Mouse (Mus musculus): Measurements from ENCODE around the gene Trim8. TPM values are rescaled to one million over a fixed set of nuclear protein-coding genes. Genes with fewer than 3 reads are reported as not detected.

Trim8 gene
- polyA plus RNA-seq, 1 experiment from 2014 or later, result 27.8 TPM

DNA sequence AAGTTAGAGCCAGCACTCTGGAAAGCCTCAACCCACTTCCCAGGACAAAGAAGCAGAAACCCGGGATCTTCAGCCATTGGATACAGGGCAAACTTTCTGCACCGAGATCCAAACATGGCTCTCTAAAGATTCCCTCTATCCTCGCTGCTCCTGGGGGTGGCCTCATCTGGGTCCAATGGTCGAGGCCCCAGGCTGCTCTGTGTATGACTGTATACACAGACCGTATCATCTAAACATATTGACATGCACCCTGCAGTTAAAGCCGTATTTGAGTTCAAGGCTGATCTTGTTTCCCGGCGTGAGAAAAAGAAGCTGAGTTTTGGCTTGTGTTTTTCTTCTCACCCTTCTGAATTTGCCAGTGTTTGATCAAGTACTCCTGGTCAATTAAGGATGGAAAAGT, 41.2 kb downstream of the Trim8 start:
- no peak overlapping the region for H3K4me2 ChIP-seq
- no peak overlapping the region for H3K9ac ChIP-seq
- H3K36me3 ChIP-seq, result 0 out of 2 replicates have a peak, but pooled peaks cover 6% of the 10 kb centered on the region
- no peaks in the 10 kb centered on the region for H3K9me3 ChIP-seq
- H3K27ac ChIP-seq, result no peak overlapping the region
- H3K4me3 ChIP-seq, result no peak overlapping the region
- WGBS, result 64% methylated on average over 8 of the region's 8 CpGs
- ATAC-seq (ENCODE audit: borderline replicate concordance, extremely low read depth, low FRiP score, low TSS enrichment), result no peak
- no peaks in the 10 kb centered on the region for H3K27me3 ChIP-seq
- H3K4me1 ChIP-seq, result 0 out of 2 replicates have a peak, but pooled peaks cover 4% of the 10 kb centered on the region

DNA sequence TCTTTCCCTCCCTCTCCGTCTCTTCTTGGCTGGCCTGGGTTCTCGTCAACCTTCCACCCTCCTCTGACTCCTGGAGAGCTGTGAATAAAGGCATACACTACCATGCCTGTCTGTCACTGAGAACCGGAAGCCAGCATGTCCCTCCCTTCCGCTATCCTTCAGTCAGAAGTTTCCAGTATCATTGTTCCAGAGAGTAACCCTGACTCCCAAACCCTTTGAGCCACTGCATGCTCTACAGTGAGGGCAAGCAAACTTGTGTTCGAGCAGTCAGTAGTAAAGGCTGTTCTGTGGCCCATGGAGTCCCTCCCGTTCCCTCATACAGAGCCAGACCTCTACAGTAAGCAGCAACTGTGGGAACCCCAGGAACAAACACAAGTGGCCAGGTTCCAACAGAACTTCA, 46.1 kb downstream of the Trim8 start:
- Histone ChIP-seq H3K4me1 (0 out of 2 replicates have a peak, but pooled peaks cover 4% of the 10 kb centered on the region), H3K9me3 (no peaks in the 10 kb centered on the region), H3K27ac (peak overlapping the region; percentile 7; the same call in 1 of the 2 replicates), H3K27me3 (no peaks in the 10 kb centered on the region), H3K4me2 (no peak overlapping the region), H3K9ac (no peak overlapping the region), H3K36me3 (peaks cover 25% of the 10 kb centered on the region; the same call in 1 of the 2 replicates), H3K4me3 (no peak overlapping the region)
- WGBS, result 57% methylated on average over 6 of the region's 6 CpGs
- no peak for ATAC-seq (ENCODE audit: borderline replicate concordance, extremely low read depth, low FRiP score, low TSS enrichment)

DNA sequence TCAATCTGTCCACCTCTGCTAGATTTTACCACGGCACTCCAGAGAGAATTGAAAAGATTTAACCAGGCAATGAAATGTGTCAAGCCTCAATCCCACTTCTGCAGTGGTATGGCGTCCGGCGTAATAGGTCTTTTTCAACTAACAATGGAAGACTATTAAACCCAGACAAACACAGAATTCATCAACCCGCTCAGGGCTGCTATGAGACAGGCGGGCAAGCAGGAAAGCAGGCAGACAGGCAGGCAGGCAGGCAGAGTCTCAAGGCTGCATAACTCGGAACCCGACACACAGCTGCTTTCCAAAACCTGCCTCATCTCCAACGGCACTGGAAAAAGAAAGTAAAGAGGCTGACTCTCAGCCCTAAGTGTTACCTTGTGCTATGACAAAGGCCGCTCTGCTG, 46.6 kb downstream of the Trim8 start:
- ATAC-seq (ENCODE audit: borderline replicate concordance, extremely low read depth, low FRiP score, low TSS enrichment), result no peak
- H3K27ac ChIP-seq, result no peak overlapping the region
- 66% methylated on average over 10 of the region's 10 CpGs for WGBS

DNA sequence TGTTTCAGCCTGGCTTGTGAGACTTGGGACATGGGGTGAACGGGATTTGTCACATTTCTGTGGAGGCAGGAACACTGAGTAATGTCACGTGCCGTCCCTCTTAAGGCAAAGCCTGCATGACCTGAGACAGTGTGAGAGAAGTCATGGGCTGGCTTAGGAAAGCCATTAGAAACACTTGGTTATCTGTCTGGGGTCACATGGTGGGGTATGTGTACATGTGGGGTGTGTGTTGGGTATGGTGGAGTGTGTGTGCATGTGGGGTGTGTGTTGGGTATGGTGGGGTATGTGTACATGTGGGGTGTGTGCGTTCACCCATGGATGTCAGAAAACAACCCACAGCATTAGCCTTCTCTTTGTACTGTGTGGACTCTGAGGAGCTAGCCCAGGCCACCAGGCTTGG, 48.9 kb downstream of the Trim8 start:
- 91% methylated on average over 4 of the region's 4 CpGs for WGBS
- ATAC-seq (ENCODE audit: borderline replicate concordance, extremely low read depth, low FRiP score, low TSS enrichment), result no peak
- Histone ChIP-seq H3K9me3 (no peaks in the 10 kb centered on the region), H3K4me2 (no peak overlapping the region), H3K27ac (no peak overlapping the region), H3K4me3 (no peak overlapping the region), H3K4me1 (peaks cover 12% of the 10 kb centered on the region), H3K36me3 (peaks cover 25% of the 10 kb centered on the region; the same call in 1 of the 2 replicates), H3K27me3 (no peaks in the 10 kb centered on the region), H3K9ac (no peak overlapping the region)

More for the DNA sequence above, 46.6 kb downstream of the Trim8 start:
- Histone ChIP-seq H3K9me3 (no peaks in the 10 kb centered on the region), H3K9ac (no peak overlapping the region), H3K4me1 (0 out of 2 replicates have a peak, but pooled peaks cover 4% of the 10 kb centered on the region), H3K27me3 (no peaks in the 10 kb centered on the region), H3K4me2 (no peak overlapping the region), H3K4me3 (no peak overlapping the region), H3K36me3 (peaks cover 25% of the 10 kb centered on the region; the same call in 1 of the 2 replicates)

DNA sequence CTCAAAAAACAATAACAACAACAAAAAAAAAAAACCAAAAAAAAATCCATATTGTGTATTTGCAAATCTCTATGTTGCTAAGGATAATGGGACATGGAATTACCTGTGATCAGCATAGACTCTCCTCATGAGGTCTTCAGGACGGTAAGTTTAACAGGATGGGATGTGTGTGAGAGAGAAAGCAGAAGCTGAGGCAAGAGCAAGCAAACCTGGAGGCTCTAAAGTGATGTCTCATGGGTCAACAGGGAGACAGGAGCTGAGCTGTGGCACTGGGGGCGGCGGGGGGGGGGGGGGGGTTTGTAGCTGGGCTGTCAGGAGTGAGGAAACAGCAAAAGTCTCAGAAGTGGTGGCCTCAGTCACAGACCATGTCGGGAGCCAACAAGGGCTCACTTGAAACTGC, 51.0 kb downstream of the Trim8 start:
- Histone ChIP-seq H3K9me3 (no peaks in the 10 kb centered on the region), H3K27me3 (no peaks in the 10 kb centered on the region), H3K4me1 (peaks cover 11% of the 10 kb centered on the region), H3K9ac (no peak overlapping the region), H3K27ac (no peak overlapping the region), H3K36me3 (peaks cover 33% of the 10 kb centered on the region; the same call in 1 of the 2 replicates), H3K4me2 (no peak overlapping the region), H3K4me3 (no peak overlapping the region)
- 79% methylated on average over 3 of the region's 4 CpGs for WGBS
- no peak for ATAC-seq (ENCODE audit: borderline replicate concordance, extremely low read depth, low FRiP score, low TSS enrichment)

DNA sequence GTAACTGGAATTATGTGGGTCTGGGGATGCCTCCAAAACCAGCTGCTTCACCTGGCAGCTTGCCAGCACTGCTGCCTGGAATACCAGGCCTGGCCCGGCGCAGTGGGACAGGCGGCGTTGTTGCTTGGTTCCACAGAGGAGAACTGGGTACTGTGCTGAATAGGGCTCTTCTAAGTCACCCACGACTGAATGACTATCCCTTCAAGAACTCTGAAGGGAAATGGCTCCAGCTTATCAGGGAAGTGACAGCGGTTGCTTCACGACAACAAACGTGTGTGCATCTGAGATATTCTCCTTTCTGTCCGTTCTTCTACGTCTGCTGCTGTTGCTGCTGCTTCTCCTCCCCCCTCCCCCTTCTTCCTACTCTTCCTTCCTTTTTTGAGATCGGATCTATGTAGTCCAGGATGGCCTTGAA, 52.0 kb downstream of the Trim8 start:
- no peak overlapping the region for H3K27ac ChIP-seq
- no peak overlapping the region for H3K4me3 ChIP-seq
- peaks cover 33% of the 10 kb centered on the region; the same call in 1 of the 2 replicates for H3K36me3 ChIP-seq
- no peaks in the 10 kb centered on the region for H3K9me3 ChIP-seq
- WGBS, result 37% methylated on average over 11 of the region's 11 CpGs
- H3K4me1 ChIP-seq, result peaks cover 8% of the 10 kb centered on the region
- ATAC-seq (ENCODE audit: borderline replicate concordance, extremely low read depth, low FRiP score, low TSS enrichment), result no peak
- H3K27me3 ChIP-seq, result no peaks in the 10 kb centered on the region
- H3K9ac ChIP-seq, result no peak overlapping the region
- no peak overlapping the region for H3K4me2 ChIP-seq

DNA sequence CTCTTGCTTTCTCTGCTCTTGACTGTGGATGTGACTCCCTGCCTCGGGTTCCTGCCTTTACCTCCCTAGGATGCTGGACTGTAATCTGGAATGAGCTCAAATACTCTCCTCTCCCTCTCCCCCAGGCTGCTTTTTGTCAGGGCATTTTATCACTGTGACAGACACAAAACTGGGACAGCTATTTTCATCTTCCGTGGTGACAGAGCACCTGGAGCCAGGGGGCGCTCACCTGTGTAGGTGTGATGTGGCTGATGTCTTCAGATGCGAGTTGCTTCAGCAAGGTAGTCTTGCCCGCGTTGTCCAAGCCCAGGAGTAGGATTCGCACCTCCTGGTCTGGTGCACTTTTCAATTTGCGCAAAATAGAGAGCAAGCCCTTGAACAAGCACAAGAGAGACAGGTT, 56.5 kb downstream of the Trim8 start:
- WGBS, result 78% methylated on average over 8 of the region's 8 CpGs
- Histone ChIP-seq H3K4me1 (peaks cover 8% of the 10 kb centered on the region), H3K36me3 (0 out of 2 replicates have a peak, but pooled peaks cover 8% of the 10 kb centered on the region), H3K4me2 (no peak overlapping the region), H3K27ac (no peak overlapping the region), H3K4me3 (no peak overlapping the region), H3K27me3 (no peaks in the 10 kb centered on the region), H3K9me3 (no peaks in the 10 kb centered on the region), H3K9ac (no peak overlapping the region)
- ATAC-seq (ENCODE audit: borderline replicate concordance, extremely low read depth, low FRiP score, low TSS enrichment), result no peak

DNA sequence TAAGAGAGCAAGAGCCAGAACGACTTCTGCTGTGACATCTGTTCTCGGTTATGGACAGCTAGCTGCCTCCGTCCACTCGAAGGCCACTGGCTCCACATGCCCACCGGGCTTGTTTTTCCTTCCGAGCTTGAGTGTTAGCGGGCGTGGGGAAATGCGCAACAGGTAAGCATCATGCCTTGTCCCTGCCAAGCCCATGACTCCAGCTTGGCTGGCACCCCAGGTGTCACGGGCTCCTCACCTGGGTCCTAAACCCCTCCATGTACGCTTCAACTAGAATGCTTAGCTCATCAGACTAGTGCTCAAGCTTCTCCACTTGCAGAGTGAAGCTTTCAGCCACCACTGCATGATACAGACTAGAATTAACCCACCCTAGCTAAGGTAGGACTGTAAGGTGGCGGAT, 57.1 kb downstream of the Trim8 start:
- H3K27me3 ChIP-seq, result no peaks in the 10 kb centered on the region
- no peak overlapping the region for H3K9ac ChIP-seq
- ATAC-seq (ENCODE audit: borderline replicate concordance, extremely low read depth, low FRiP score, low TSS enrichment), result no peak
- H3K4me2 ChIP-seq, result no peak overlapping the region
- H3K27ac ChIP-seq, result no peak overlapping the region
- 0 out of 2 replicates have a peak, but pooled peaks cover 8% of the 10 kb centered on the region for H3K36me3 ChIP-seq
- peaks cover 3% of the 10 kb centered on the region for H3K4me1 ChIP-seq
- H3K9me3 ChIP-seq, result no peaks in the 10 kb centered on the region
- no peak overlapping the region for H3K4me3 ChIP-seq
- 65% methylated on average over 12 of the region's 12 CpGs for WGBS

DNA sequence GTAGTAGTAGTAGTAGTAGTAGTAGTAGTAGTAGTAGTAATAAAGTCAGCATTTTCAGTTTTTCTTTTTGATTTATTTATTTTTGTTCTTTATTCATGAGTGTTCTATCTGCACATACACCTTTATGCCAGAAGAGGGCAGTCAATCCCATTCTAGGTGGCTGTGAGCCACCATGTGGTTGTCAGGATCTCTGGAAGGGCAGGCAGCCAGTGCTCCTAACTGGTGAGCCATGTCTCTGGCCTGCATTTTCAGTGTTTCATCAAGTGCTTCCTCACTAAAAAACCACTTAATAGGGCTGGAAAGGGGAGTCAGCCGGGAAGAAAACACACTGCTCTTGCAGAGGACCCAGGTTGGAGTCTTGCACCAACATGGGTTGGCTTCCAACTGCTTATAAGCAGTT, 60.6 kb downstream of the Trim8 start:
- Histone ChIP-seq H3K4me3 (no peak overlapping the region), H3K27ac (no peak overlapping the region), H3K9ac (no peak overlapping the region), H3K36me3 (0 out of 2 replicates have a peak, but pooled peaks cover 1% of the 10 kb centered on the region), H3K4me2 (no peak overlapping the region), H3K27me3 (no peaks in the 10 kb centered on the region), H3K4me1 (no peaks in the 10 kb centered on the region; the same call in 1 of the 2 replicates), H3K9me3 (no peaks in the 10 kb centered on the region)
- ATAC-seq (ENCODE audit: borderline replicate concordance, extremely low read depth, low FRiP score, low TSS enrichment), result peak; percentile 51; the same call in 1 of the 2 replicates
- 37% methylated on average over 1 of the region's 1 CpGs for WGBS

DNA sequence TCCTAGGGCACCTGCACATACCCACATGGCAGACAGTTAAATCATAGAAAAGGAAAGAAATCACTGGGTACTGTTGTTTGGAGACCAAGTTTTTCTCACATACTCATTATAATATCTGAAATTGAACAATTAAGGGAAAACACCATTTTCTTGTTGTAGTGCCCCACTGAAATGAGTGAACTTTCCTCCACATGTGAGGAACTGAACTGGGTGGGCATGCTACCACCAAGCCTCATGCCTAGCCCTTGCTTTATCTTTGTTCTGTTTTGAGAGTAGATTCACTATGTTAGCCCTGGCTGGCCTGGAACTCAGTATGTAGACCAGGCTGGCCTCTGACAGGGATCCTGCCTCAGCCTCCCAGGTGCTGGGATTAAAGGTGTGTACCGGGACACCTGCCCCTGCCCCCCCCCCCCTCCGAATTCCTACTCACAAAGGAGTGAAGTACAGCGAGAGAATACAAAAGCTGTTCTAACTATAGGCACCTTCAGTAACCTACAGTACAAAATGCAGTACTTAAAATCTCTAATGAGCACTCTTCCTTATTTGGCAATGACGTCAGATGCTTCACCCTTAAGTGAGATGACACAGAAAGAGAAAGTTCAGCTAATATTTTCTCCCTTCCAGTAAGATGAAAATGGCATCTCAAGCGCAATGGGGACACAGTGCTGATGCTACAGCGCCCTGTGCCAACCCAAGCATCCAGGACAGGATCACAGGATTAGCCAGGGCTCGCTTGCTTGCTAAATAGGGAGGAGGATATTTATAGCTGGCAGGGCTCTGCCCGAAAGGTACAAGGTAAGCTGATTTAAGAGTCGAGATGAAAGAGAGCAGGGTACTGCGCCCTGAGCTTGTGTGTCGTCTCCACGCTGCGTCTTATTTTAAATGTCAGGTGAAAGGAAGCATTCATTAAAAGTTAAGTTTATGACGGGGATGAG, 61.3 kb downstream of the Trim8 start:
- Histone ChIP-seq H3K9ac (no peak overlapping the region), H3K4me3 (no peak overlapping the region), H3K27ac (no peak overlapping the region), H3K9me3 (no peaks in the 10 kb centered on the region), H3K36me3 (peaks cover 6% of the 10 kb centered on the region; the same call in 1 of the 2 replicates), H3K27me3 (no peaks in the 10 kb centered on the region), H3K4me1 (no peaks in the 10 kb centered on the region; the same call in 1 of the 2 replicates), H3K4me2 (no peak overlapping the region)
- no peak for ATAC-seq (ENCODE audit: borderline replicate concordance, extremely low read depth, low FRiP score, low TSS enrichment)
- 81% methylated on average over 14 of the region's 14 CpGs for whole genome bisulfite sequencing

DNA sequence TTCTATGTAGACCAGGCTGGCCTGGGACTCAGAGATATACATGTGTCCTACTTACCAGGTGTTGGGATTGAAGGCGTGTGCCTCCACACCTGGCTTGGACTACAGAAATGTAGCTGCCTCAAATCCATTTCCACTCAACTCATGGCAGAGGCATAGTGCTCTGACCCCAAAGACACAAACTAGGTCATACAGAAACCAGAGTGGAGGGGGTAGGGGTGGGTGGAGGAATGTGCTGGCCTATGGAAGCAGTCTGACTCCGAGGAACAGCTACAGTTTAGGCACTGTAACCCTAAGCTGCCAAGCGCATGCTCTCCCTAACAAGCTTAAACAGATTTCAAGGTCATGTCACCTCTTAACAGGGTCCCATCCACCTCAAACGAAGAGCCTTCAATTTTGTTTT, 62.1 kb downstream of the Trim8 start:
- no peaks in the 10 kb centered on the region; the same call in 1 of the 2 replicates for H3K4me1 ChIP-seq
- WGBS, result 67% methylated on average over 4 of the region's 4 CpGs
- H3K9ac ChIP-seq, result no peak overlapping the region
- ATAC-seq (ENCODE audit: borderline replicate concordance, extremely low read depth, low FRiP score, low TSS enrichment), result no peak
- no peak overlapping the region for H3K4me3 ChIP-seq
- H3K36me3 ChIP-seq, result peaks cover 6% of the 10 kb centered on the region; the same call in 1 of the 2 replicates
- H3K9me3 ChIP-seq, result no peaks in the 10 kb centered on the region
- no peak overlapping the region for H3K4me2 ChIP-seq
- no peak overlapping the region for H3K27ac ChIP-seq
- no peaks in the 10 kb centered on the region for H3K27me3 ChIP-seq

DNA sequence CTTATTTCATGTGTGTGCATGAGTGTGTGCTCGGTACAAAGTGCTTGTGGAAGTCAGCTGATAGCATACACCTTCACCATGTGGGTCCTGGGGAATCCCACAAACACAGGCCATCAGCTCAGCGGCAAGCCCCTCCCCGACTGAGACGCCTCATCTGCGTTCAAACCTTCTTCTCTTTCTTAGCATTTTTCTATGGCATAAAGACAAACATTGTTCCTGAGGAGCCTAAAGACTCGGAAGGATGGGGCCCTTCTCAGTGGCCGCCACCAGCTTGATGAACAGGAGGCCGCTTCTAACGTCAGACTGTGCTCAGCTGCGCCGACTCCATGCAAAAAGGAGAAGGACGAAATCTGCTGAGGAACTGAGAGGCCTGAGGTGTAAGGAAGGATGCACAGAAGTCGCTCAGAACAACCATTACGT, 62.6 kb downstream of the Trim8 start:
- WGBS, result 71% methylated on average over 14 of the region's 14 CpGs
- Histone ChIP-seq H3K4me1 (no peaks in the 10 kb centered on the region; the same call in 1 of the 2 replicates), H3K27me3 (no peaks in the 10 kb centered on the region), H3K4me3 (no peak overlapping the region), H3K9me3 (no peaks in the 10 kb centered on the region), H3K4me2 (no peak overlapping the region), H3K27ac (no peak overlapping the region), H3K36me3 (peaks cover 6% of the 10 kb centered on the region; the same call in 1 of the 2 replicates), H3K9ac (no peak overlapping the region)
- no peak for ATAC-seq (ENCODE audit: borderline replicate concordance, extremely low read depth, low FRiP score, low TSS enrichment)
